Mouse (Mus musculus) bone marrow, adult 2 months (tissue): ENCODE results near the gene Poc1a.

Experiments used
- CTCF ChIP-seq: fragments of 200-500 bp; IDR thresholded peaks from 2 replicates; pipeline ENCODE4 v1.5.1; 2011; ENCODE audit warnings: low read length, control low read depth; ENCODE audit not compliant: control insufficient read depth, insufficient read depth
- POLR2A ChIP-seq: fragments of 200-500 bp; IDR thresholded peaks from 2 replicates; pipeline ENCODE4 v1.6.1; 2011; ENCODE audit warnings: low read depth, mild to moderate bottlenecking, control low read depth, low read length, borderline replicate concordance; ENCODE audit not compliant: control insufficient read depth

- TF ChIP-seq POLR2A, result no peak
- no peak for TF ChIP-seq CTCF
Measured at GRCm38 (mm10) chr9:106249550-106249949, 31.3 kb upstream of the Poc1a start.
